Mouse (Mus musculus): ENCODE measurements around the gene Cpxm1. TPM values are rescaled to one million over a fixed set of nuclear protein-coding genes. Genes with fewer than 3 reads are reported as not detected.
"Not testable (repeated sequence)": the region's sequence is repeated elsewhere in the genome, so short reads cannot be mapped to it uniquely, and the experiment has no call there.

The Cpxm1 gene
- polyA plus RNA-seq, 1 experiment = not detected

DNA sequence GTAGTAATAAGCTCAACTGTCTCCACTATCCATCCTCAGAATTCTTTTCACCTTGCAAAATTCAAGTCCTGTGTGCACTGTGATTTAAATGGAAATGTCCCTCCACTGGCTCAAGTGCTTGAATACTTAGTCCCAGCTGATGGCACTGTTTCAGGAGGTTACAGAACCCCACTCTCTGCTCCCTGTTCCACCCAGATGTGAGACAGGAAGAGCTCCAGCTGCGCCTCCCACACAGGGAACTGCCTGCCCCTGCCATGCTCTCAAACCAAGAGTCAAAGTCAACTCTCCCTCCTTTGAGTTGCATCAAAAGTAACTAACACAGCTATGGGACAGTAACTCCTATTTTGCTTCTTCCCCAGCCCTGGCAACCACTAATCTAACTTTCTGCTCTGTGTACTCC lies 11.2 kb downstream of the Cpxm1 start:
- TF ChIP-seq CTCF (IDR thresholded peaks at IDR 0.05; ENCODE audit: insufficient read depth, low read depth, low read length) (no peak), POLR2A (IDR thresholded peaks at IDR 0.05; ENCODE audit: insufficient read depth, low read depth, low read length) (no peak)
- Histone ChIP-seq H3K4me3 (ENCODE audit: insufficient read depth, low read depth, low read length) (no peak overlapping the region), H3K27ac (ENCODE audit: insufficient read depth, low read depth, low read length) (no peak overlapping the region), H3K4me1 (ENCODE audit: control insufficient read depth, insufficient read depth, low read length) (no peaks in the 10 kb centered on the region)
- 75% methylated on average over 1 of the region's 1 CpGs for WGBS

DNA sequence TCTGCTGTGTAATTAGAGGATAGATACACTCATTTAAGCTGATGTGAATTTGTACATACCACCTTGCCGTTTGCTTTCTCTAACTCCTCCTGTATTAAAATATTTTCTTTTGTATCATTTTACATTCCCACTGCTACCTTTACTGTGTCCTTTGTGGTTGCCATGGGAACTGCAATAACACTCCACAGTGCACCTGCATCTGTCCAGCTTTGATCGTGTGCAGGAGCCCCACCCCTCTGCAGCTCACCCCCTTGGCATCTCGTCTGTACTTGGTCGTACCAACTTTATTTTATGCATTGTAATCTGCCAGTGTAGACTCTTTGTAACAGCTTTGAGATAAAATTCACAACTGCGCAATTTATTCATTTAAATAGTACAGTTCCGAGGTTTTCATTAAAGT lies 13.5 kb downstream of the Cpxm1 start:
- no peaks in the 10 kb centered on the region for H3K4me1 ChIP-seq (ENCODE audit: control insufficient read depth, insufficient read depth, low read length)
- no peak overlapping the region for H3K27ac ChIP-seq (ENCODE audit: insufficient read depth, low read depth, low read length)
- 37% methylated on average over 6 of the region's 6 CpGs for WGBS
- H3K4me3 ChIP-seq (ENCODE audit: insufficient read depth, low read depth, low read length) = no peak overlapping the region
- TF ChIP-seq POLR2A (IDR thresholded peaks at IDR 0.05; ENCODE audit: insufficient read depth, low read depth, low read length) (no peak), CTCF (IDR thresholded peaks at IDR 0.05; ENCODE audit: insufficient read depth, low read depth, low read length) (no peak)

DNA sequence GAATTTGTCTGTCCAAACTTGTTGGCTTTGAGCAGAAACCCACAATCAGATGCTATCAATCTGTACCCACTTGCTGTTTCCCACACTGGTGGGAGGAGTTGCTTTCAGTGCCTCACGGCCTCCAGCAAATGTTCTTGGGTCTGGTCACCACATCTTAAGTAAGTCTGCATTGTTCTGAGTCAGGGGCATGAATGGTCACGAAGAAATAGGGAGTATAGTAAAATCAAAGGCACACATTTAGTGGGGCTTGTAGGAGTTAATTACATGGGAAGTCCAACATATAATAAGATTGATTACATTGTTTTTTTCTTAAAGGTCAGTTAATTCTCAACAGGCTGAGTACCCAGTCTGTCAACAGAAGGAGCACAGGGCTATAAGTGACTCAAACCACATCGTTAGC lies 14.2 kb downstream of the Cpxm1 start:
- 42% methylated on average over 3 of the region's 3 CpGs for WGBS
- Histone ChIP-seq H3K4me1 (ENCODE audit: control insufficient read depth, insufficient read depth, low read length) (no peaks in the 10 kb centered on the region), H3K27ac (ENCODE audit: insufficient read depth, low read depth, low read length) (no peak overlapping the region), H3K4me3 (ENCODE audit: insufficient read depth, low read depth, low read length) (no peak overlapping the region)
- TF ChIP-seq CTCF (IDR thresholded peaks at IDR 0.05; ENCODE audit: insufficient read depth, low read depth, low read length) = no peak
- no peak for TF ChIP-seq POLR2A (IDR thresholded peaks at IDR 0.05; ENCODE audit: insufficient read depth, low read depth, low read length)

DNA sequence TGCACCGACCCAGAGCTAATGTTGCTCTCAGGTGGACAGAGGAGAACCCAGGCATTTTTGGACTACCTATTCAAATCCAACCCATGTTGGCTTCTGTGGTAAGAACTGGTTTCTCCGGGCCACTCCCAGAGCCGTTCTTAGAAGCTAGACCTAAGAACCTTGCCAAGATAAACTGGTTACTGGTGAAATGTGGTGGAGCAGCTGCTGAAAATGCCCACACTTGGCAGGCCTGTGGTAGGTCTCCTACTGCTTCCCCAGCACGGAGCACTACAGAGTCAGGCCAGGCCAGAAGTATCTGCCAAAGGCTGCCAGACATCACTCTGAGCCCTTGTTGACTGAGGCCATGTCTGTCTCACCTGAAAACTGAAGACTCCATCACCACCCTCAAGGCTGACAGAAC lies 22.4 kb downstream of the Cpxm1 start:
- 77% methylated on average over 4 of the region's 4 CpGs for WGBS
- H3K27ac ChIP-seq (ENCODE audit: insufficient read depth, low read depth, low read length) = no peak overlapping the region
- no peak overlapping the region for H3K4me3 ChIP-seq (ENCODE audit: insufficient read depth, low read depth, low read length)
- TF ChIP-seq POLR2A (IDR thresholded peaks at IDR 0.05; ENCODE audit: insufficient read depth, low read depth, low read length) = no peak
- TF ChIP-seq CTCF (IDR thresholded peaks at IDR 0.05; ENCODE audit: insufficient read depth, low read depth, low read length) = no peak
- no peaks in the 10 kb centered on the region for H3K4me1 ChIP-seq (ENCODE audit: control insufficient read depth, insufficient read depth, low read length)

DNA sequence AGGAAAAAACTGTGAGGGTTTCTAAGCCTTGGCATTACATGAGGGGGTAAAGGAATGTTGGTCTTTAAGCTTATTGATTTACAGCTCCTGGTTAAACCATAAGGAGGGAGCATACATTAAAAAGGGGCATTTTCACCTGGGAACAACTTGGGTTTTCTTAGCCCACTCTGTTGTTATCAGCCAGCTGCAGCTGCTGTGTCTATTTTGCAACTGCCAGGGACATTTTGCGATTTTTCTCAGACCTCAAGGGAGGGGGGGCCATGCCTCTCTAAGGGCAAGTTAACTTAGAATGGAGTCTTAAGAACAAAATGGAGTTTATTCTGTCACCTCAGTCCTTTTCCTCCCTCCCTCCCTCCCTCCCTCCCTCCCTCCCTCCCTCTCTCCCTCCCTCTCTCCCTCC lies 24.3 kb downstream of the Cpxm1 start:
- H3K4me1 ChIP-seq (ENCODE audit: control insufficient read depth, insufficient read depth, low read length); H3K4me3 ChIP-seq (ENCODE audit: insufficient read depth, low read depth, low read length); H3K27ac ChIP-seq (ENCODE audit: insufficient read depth, low read depth, low read length): not testable (repeated sequence)
- 30% methylated on average over 1 of the region's 1 CpGs for WGBS

DNA sequence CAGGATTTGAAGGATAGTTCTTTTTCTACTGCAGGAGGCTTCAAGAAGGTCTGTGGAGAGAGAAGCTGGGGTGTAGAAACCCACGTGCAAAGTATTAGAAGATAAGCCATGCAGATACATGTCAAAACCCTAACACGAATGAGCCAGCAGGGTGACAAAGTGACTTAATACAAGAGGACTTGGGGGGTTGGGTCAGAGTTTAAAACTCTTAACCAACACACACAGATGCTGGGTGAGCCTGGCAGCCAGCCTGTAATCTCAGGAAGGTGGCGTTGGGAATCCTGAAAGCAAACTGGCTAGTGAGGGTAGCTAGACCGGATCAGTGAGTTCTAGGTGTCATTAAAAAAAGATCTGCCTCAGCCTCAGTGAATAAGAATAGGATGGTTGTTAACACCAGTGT lies 30.0 kb downstream of the Cpxm1 start:
- TF ChIP-seq CTCF (IDR thresholded peaks at IDR 0.05; ENCODE audit: insufficient read depth, low read depth, low read length) (no peak), POLR2A (IDR thresholded peaks at IDR 0.05; ENCODE audit: insufficient read depth, low read depth, low read length) (no peak)
- peaks cover 3% of the 10 kb centered on the region; the same call in 1 of the 2 replicates for H3K4me1 ChIP-seq (ENCODE audit: control insufficient read depth, insufficient read depth, low read length)
- 70% methylated on average over 4 of the region's 4 CpGs for WGBS
- H3K4me3 ChIP-seq (ENCODE audit: insufficient read depth, low read depth, low read length) = no peak overlapping the region
- no peak overlapping the region for H3K27ac ChIP-seq (ENCODE audit: insufficient read depth, low read depth, low read length)

DNA sequence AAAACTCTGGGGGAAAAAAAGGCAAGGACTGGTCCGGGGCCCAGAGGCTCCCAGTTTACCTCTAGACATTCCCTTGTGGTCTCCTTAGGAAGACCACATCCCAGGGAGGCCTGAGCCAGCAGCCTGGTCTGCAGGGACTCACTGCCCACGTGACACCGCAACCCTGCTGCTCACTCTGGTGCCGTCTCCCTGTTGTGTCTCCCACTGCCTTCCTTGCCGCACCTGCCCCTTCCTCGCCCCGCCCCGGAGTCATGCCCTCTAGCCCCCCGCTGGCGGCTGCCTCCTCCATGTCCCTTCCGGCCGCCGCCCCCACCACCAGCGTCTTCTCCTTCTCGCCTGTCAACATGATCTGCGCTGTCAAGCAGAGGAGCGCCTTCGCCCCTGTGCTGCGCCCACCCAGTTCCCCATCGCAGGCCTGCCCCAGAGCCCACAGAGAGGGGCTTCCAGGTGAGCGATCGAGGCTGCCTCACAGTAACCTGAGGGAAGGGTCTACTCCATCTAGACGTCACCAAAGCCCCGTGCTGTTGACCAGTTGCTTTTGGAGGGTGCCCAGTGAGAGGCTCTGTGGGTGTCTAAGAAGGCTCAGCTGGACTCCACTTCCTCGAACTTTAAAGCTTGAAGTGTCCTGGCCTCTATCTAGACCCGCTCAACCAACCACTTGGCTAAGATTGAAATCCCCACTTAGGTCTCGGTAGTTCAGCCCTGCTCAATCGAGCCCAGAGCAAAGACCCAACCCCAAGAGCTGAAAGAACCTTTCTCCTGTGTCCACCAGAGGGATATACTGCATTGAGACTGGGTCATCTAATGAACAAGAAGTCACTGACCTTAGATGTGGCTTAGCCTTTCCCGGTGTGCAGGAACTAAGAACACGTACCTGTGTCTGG lies 31.9 kb downstream of the Cpxm1 start:
- WGBS = 23% methylated on average over 30 of the region's 30 CpGs
- TF ChIP-seq CTCF (IDR thresholded peaks at IDR 0.05; ENCODE audit: insufficient read depth, low read depth, low read length) (no peak), POLR2A (IDR thresholded peaks at IDR 0.05; ENCODE audit: insufficient read depth, low read depth, low read length) (no peak)
- peak overlapping the region; percentile 12; the same call in 1 of the 2 replicates for H3K4me3 ChIP-seq (ENCODE audit: insufficient read depth, low read depth, low read length)
- no peak overlapping the region for H3K27ac ChIP-seq (ENCODE audit: insufficient read depth, low read depth, low read length)
- peaks cover 3% of the 10 kb centered on the region; the same call in 1 of the 2 replicates for H3K4me1 ChIP-seq (ENCODE audit: control insufficient read depth, insufficient read depth, low read length)

DNA sequence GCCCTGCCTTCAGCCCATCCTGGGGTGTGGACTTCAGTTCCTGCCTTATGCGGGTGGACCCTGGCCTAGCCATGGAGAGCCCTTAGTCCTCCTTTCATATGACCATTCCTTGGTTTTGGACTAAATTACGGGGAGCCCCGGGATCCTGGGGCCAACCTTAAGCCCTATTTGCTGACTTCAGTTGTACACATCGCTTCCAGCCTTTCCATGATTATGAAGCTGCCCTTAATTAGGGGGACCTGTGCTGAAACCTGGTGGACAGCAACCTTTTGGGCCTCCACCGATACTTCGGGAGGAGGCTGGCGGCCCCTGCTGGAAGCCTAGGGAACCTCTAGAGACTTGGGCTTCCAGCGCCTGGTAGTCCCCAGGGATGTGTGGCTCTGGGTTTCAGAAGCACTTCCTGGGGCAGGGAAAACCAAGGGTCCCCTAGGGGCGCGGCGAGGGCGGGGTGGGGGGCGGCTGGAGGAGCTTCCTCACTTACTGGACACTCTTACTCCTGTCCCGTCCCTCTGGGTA lies 34.8 kb downstream of the Cpxm1 start:
- TF ChIP-seq CTCF (IDR thresholded peaks at IDR 0.05; ENCODE audit: insufficient read depth, low read depth, low read length) (peak; percentile 79), POLR2A (IDR thresholded peaks at IDR 0.05; ENCODE audit: insufficient read depth, low read depth, low read length) (no peak)
- H3K4me1 ChIP-seq (ENCODE audit: control insufficient read depth, insufficient read depth, low read length) = peaks cover 3% of the 10 kb centered on the region; the same call in 1 of the 2 replicates
- 12% methylated on average over 14 of the region's 14 CpGs for WGBS
- H3K4me3 ChIP-seq (ENCODE audit: insufficient read depth, low read depth, low read length) = no peak overlapping the region
- no peak overlapping the region for H3K27ac ChIP-seq (ENCODE audit: insufficient read depth, low read depth, low read length)

DNA sequence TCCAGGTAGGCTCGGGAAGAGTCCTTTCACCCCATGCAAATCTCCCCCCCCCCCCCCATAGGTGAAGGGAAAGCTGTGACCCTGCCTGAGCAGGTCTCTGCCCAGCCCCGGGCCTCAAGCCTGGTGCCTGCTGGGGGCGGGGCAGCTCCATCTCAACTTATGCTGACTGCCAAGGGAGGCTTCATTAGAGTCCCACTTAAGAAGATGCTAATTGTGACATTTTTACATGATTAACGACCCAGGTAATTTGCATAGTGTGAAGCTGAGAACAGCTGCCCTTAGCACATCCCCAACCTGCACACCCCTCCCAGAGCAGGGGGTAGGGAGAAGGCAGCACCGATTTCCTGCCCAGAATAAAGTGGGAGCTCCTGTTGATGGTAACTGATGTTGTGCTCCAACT lies 38.5 kb downstream of the Cpxm1 start:
- Histone ChIP-seq H3K4me1 (ENCODE audit: control insufficient read depth, insufficient read depth, low read length) (no peaks in the 10 kb centered on the region), H3K4me3 (ENCODE audit: insufficient read depth, low read depth, low read length) (no peak overlapping the region), H3K27ac (ENCODE audit: insufficient read depth, low read depth, low read length) (no peak overlapping the region)
- TF ChIP-seq CTCF (IDR thresholded peaks at IDR 0.05; ENCODE audit: insufficient read depth, low read depth, low read length) = no peak
- TF ChIP-seq POLR2A (IDR thresholded peaks at IDR 0.05; ENCODE audit: insufficient read depth, low read depth, low read length) = no peak
- 24% methylated on average over 5 of the region's 5 CpGs for WGBS

Measured in olfactory bulb, adult 2 months (tissue).